Mouse (Mus musculus): Measurements from ENCODE around the gene Cdc6. TPM values are rescaled to one million over a fixed set of nuclear protein-coding genes. Genes with fewer than 3 reads are reported as not detected.

Cdc6 gene
- polyA plus RNA-seq, 1 experiment from 2014 or later: 39.1 TPM

GRCm38 (mm10) chr11:98966499-98967141 lies 59.0 kb downstream of the Cdc6 start:
- no peak overlapping the region for H3K9ac ChIP-seq
- ATAC-seq (replicated peaks; ENCODE audit: low FRiP score): 0 out of 2 replicates have a peak, but pooled peaks have one; percentile 13
- no peaks in the 10 kb centered on the region for H3K9me3 ChIP-seq (replicated peaks)
- H3K27me3 ChIP-seq: no peaks in the 10 kb centered on the region
- WGBS: 31% methylated on average over 9 of the region's 9 CpGs
- H3K4me2 ChIP-seq: peak overlapping the region; percentile 97
- peaks cover 100% of the 10 kb centered on the region for H3K4me1 ChIP-seq
- peak overlapping the region; percentile 89 for H3K27ac ChIP-seq
- peaks cover 45% of the 10 kb centered on the region for H3K36me3 ChIP-seq
- no peak overlapping the region for H3K4me3 ChIP-seq (replicated peaks)

GRCm38 (mm10) chr11:98968079-98968478 lies 60.5 kb downstream of the Cdc6 start:
- no peak overlapping the region for H3K4me3 ChIP-seq (replicated peaks)
- 63% methylated on average over 16 of the region's 16 CpGs for WGBS
- no peak overlapping the region; the same call in 1 of the 2 replicates for H3K4me2 ChIP-seq
- no peaks in the 10 kb centered on the region for H3K27me3 ChIP-seq
- no peaks in the 10 kb centered on the region for H3K9me3 ChIP-seq (replicated peaks)
- peak overlapping the region; percentile 71 for H3K27ac ChIP-seq
- no peak overlapping the region for H3K9ac ChIP-seq
- peaks cover 89% of the 10 kb centered on the region for H3K4me1 ChIP-seq
- peaks cover 60% of the 10 kb centered on the region for H3K36me3 ChIP-seq
- ATAC-seq (replicated peaks; ENCODE audit: low FRiP score): no peak

GRCm38 (mm10) chr11:98968716-98969495 lies 61.3 kb downstream of the Cdc6 start:
- H3K9ac ChIP-seq: no peak overlapping the region
- peak overlapping the region; percentile 71 for H3K27ac ChIP-seq
- 9% methylated on average over 20 of the region's 20 CpGs for WGBS
- H3K9me3 ChIP-seq (replicated peaks): no peaks in the 10 kb centered on the region
- ATAC-seq (replicated peaks; ENCODE audit: low FRiP score): no peak
- H3K36me3 ChIP-seq: peaks cover 68% of the 10 kb centered on the region
- peaks cover 85% of the 10 kb centered on the region for H3K4me1 ChIP-seq
- peak overlapping the region; percentile 36 for H3K4me2 ChIP-seq
- H3K27me3 ChIP-seq: no peaks in the 10 kb centered on the region
- no peak overlapping the region for H3K4me3 ChIP-seq (replicated peaks)

GRCm38 (mm10) chr11:98969496-98969927 lies 61.9 kb downstream of the Cdc6 start:
- H3K9me3 ChIP-seq (replicated peaks): no peaks in the 10 kb centered on the region
- no peaks in the 10 kb centered on the region for H3K27me3 ChIP-seq
- peak overlapping the region; percentile 71 for H3K27ac ChIP-seq
- H3K4me1 ChIP-seq: peaks cover 79% of the 10 kb centered on the region
- no peak overlapping the region for H3K4me3 ChIP-seq (replicated peaks)
- WGBS: 26% methylated on average over 17 of the region's 17 CpGs
- ATAC-seq (replicated peaks; ENCODE audit: low FRiP score): no peak
- peak overlapping the region; percentile 23; the same call in 1 of the 2 replicates for H3K9ac ChIP-seq
- peak overlapping the region; percentile 36; the same call in 1 of the 2 replicates for H3K4me2 ChIP-seq
- H3K36me3 ChIP-seq: peaks cover 73% of the 10 kb centered on the region

- 62% methylated on average over 29 of the region's 29 CpGs for WGBS
- Histone ChIP-seq H3K36me3 (peaks cover 80% of the 10 kb centered on the region), H3K27ac (0 out of 2 replicates have a peak overlapping the region, but pooled peaks have one; percentile 15), H3K4me1 (peaks cover 71% of the 10 kb centered on the region), H3K27me3 (no peaks in the 10 kb centered on the region), H3K9ac (no peak overlapping the region), H3K4me2 (no peak overlapping the region), H3K9me3 (replicated peaks) (no peaks in the 10 kb centered on the region), H3K4me3 (replicated peaks) (no peak overlapping the region)
- no peak for ATAC-seq (replicated peaks; ENCODE audit: low FRiP score)
These were observed 62.8 kb downstream of the Cdc6 start for GRCm38 (mm10) chr11:98970191-98970925.

- 0 out of 2 replicates have a peak overlapping the region, but pooled peaks have one; percentile 27 for H3K27ac ChIP-seq
- H3K27me3 ChIP-seq: no peaks in the 10 kb centered on the region
- peaks cover 80% of the 10 kb centered on the region for H3K36me3 ChIP-seq
- no peak overlapping the region for H3K9ac ChIP-seq
- peaks cover 60% of the 10 kb centered on the region for H3K4me1 ChIP-seq
- no peak for ATAC-seq (replicated peaks; ENCODE audit: low FRiP score)
- no peak overlapping the region for H3K4me2 ChIP-seq
- H3K9me3 ChIP-seq (replicated peaks): no peaks in the 10 kb centered on the region
- whole genome bisulfite sequencing: 77% methylated on average over 23 of the region's 23 CpGs
- no peak overlapping the region for H3K4me3 ChIP-seq (replicated peaks)
These were observed 63.9 kb downstream of the Cdc6 start for GRCm38 (mm10) chr11:98971316-98972031.

- 55% methylated on average over 9 of the region's 9 CpGs for WGBS
- peaks cover 72% of the 10 kb centered on the region for H3K36me3 ChIP-seq
- H3K4me2 ChIP-seq: no peak overlapping the region
- ATAC-seq (replicated peaks; ENCODE audit: low FRiP score): no peak; the same call in 1 of the 2 replicates
- no peak overlapping the region for H3K4me3 ChIP-seq (replicated peaks)
- H3K27me3 ChIP-seq: no peaks in the 10 kb centered on the region
- no peak overlapping the region for H3K27ac ChIP-seq
- H3K9ac ChIP-seq: no peak overlapping the region
- no peaks in the 10 kb centered on the region for H3K9me3 ChIP-seq (replicated peaks)
- H3K4me1 ChIP-seq: peaks cover 52% of the 10 kb centered on the region
These were observed 64.6 kb downstream of the Cdc6 start for GRCm38 (mm10) chr11:98972215-98972614.

GRCm38 (mm10) chr11:98972801-98973360 lies 65.3 kb downstream of the Cdc6 start:
- no peaks in the 10 kb centered on the region for H3K27me3 ChIP-seq
- no peak overlapping the region for H3K9ac ChIP-seq
- 90% methylated on average over 9 of the region's 9 CpGs for WGBS
- ATAC-seq (replicated peaks; ENCODE audit: low FRiP score): no peak
- no peak overlapping the region for H3K27ac ChIP-seq
- no peak overlapping the region for H3K4me3 ChIP-seq (replicated peaks)
- peaks cover 66% of the 10 kb centered on the region for H3K36me3 ChIP-seq
- H3K4me2 ChIP-seq: no peak overlapping the region
- no peaks in the 10 kb centered on the region for H3K9me3 ChIP-seq (replicated peaks)
- peaks cover 46% of the 10 kb centered on the region for H3K4me1 ChIP-seq

Other genes starting within 250 kb of the Cdc6 start
- 0.06 and 0.13 TPM in 2 replicates for gene Gsdma, start 243.4 kb upstream of the Cdc6 start, polyA plus RNA-seq (2015; fragmentation: Nextera tagmentation; extraction: Ambion mirVana)
- 262 and 280 TPM in 2 replicates for gene Psmd3, start 225.2 kb upstream of the Cdc6 start, polyA plus RNA-seq (2015; fragmentation: Nextera tagmentation; extraction: Ambion mirVana)
- gene Csf3, start 206.5 kb upstream of the Cdc6 start, polyA plus RNA-seq (2015; fragmentation: Nextera tagmentation; extraction: Ambion mirVana): 0.23 TPM in 1 of 2 replicates, not detected in the other
- 58.2 and 64.7 TPM in 2 replicates for gene Med24, start 178.4 kb upstream of the Cdc6 start, polyA plus RNA-seq (2015; fragmentation: Nextera tagmentation; extraction: Ambion mirVana)
- 21.7 and 26.9 TPM in 2 replicates for gene Thra, start 167.2 kb upstream of the Cdc6 start, polyA plus RNA-seq (2015; fragmentation: Nextera tagmentation; extraction: Ambion mirVana)
- gene Nr1d1, start 132.5 kb upstream of the Cdc6 start, polyA plus RNA-seq (2015; fragmentation: Nextera tagmentation; extraction: Ambion mirVana): 2.0 and 2.3 TPM in 2 replicates
- 25.1 and 25.8 TPM in 2 replicates for gene Msl1, start 112.3 kb upstream of the Cdc6 start, polyA plus RNA-seq (2015; fragmentation: Nextera tagmentation; extraction: Ambion mirVana)
- 40.6 and 40.8 TPM in 2 replicates for gene Casc3, start 102.9 kb upstream of the Cdc6 start, polyA plus RNA-seq (2015; fragmentation: Nextera tagmentation; extraction: Ambion mirVana)
- 1.6 and 1.7 TPM in 2 replicates for gene Rapgefl1, start 71.0 kb upstream of the Cdc6 start, polyA plus RNA-seq (2015; fragmentation: Nextera tagmentation; extraction: Ambion mirVana)
- gene Wipf2, start 44.2 kb upstream of the Cdc6 start, polyA plus RNA-seq (2015; fragmentation: Nextera tagmentation; extraction: Ambion mirVana): 4.2 and 5.2 TPM in 2 replicates
- gene Rara, start 20.0 kb downstream of the Cdc6 start, polyA plus RNA-seq (2015; fragmentation: Nextera tagmentation; extraction: Ambion mirVana): 29.3 and 32.1 TPM in 2 replicates
- 0.48 and 0.51 TPM in 2 replicates for gene Gjd3, start 75.2 kb downstream of the Cdc6 start, polyA plus RNA-seq (2015; fragmentation: Nextera tagmentation; extraction: Ambion mirVana)
- gene Top2a, start 116.4 kb downstream of the Cdc6 start, polyA plus RNA-seq (2015; fragmentation: Nextera tagmentation; extraction: Ambion mirVana): 249 and 256 TPM in 2 replicates
- gene Igfbp4, start 133.4 kb downstream of the Cdc6 start, polyA plus RNA-seq (2015; fragmentation: Nextera tagmentation; extraction: Ambion mirVana): 644 and 695 TPM in 2 replicates
- gene Tns4, start 181.5 kb downstream of the Cdc6 start, polyA plus RNA-seq (2015; fragmentation: Nextera tagmentation; extraction: Ambion mirVana): 0.29 and 0.32 TPM in 2 replicates
- gene Ccr7, start 247.3 kb downstream of the Cdc6 start, polyA plus RNA-seq (2015; fragmentation: Nextera tagmentation; extraction: Ambion mirVana): 0.17 and 0.18 TPM in 2 replicates